Mouse (Mus musculus): ENCODE measurements at regions not wholly inside any gene's neighbourhood (a gene's known extent, or its start where the extent isn't known, plus 50 kb on each side); places are given as distances from the start of the nearest gene placed in this dataset.
A peak's percentile ranks its signal among the peaks of the same experiment; 100 is the strongest.

DNA sequence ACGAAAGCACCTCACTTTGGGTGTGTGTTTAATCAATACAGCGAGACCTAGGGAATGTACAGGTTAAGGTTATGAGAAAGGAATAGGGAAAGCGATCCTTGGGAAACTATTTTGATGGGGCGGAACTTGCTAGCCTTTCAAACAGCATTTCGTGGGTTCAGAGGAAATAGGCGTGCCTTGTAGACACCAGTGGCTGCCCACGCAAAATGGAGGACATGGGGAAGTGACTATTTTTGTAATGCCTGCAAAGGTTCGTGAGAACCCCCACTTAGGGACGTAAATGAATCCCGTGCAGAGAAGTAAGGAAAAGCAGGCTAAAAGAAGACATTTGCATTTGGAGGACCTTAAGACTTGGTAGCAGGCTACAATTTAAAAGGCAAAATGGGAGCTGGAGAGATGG lies 114.1 kb upstream of the Ppm1h start:
- no peak; the same call in 1 of the 2 replicates for ATAC-seq (ENCODE audit: low TSS enrichment)

DNA sequence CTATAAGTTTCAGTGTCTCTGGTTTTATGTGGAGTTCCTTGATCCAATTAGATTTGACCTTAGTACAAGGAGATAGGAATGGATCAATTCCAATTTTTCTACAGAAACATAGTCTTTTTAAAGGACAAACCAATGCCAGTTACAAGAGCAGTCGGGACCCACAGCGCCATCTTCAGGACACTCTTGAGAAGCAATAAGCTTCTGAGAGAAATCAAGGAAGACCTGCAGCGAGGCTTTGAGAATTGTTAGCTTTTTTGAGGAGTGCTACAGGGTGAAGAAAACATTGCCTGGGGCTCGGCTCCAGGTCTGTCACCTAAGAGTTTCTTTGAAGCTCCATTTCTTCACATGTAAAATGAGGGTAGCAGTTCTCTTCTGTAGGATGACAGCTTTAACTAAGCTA lies 112.0 kb upstream of the Ppm1h start:
- no peak for ATAC-seq (ENCODE audit: low TSS enrichment)

DNA sequence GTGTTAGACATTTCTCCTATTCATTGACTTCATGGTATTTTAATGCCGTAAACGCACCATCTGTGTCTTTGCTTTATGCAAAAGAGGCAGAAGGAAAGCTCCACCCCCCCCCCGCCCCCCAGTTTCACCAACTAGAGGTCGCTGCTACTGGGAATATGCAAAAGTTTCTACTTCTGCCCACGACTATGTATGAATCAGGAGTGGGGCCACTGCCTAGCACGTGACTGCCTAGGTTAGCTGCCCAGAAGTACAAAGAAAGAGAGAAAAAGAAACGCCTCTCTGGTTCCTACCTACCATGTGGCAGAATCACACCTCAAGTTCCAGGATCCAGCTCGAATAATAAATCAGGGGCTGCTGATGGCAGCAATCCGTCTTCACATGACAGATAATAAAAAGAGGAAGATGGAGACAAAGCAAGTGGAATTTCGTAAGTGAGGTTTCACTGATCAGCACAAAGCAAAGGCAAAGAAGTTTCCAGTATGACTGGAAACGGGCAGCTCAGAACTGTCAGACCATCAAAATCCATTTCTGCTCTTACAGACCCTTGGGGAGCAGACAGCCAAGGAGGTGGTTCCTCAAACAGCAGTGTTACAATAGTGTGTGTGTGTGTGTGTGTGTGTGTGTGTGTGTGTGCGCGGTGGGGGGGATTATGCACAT lies 108.9 kb upstream of the Ppm1h start:
- ATAC-seq (ENCODE audit: low TSS enrichment): peak; percentile 92

DNA sequence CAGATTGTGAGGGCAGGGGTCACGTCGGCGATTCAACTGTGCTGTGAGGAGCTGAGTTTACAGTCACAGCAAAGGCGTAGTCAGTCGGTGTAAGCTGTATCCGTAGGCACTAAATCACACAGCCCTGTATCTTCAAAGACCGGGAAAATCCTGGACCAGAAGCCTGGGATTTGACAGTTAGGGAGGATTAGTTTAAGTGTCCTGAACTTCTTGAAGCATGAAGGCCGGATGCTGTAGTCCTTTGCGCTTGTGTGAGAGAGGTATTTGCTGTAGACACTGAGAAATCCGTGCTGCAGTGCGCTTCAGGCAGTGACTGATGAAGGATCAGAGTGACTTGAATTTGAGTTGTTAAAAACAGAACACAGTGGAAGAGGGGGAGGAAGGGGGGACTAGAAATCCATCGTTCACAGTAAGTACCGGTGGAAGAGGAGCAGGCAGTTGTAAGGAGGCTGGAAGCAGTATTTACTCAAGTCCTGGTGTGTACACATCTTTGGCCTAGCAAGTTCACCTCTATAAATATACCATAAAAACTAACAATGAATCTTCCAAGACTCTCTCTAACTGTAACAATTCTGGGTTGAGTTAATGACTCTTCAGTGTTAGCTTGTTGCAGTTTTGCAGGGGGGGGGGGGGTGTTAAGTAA lies 107.5 kb upstream of the Ppm1h start:
- no peak for ATAC-seq (ENCODE audit: low TSS enrichment)

DNA sequence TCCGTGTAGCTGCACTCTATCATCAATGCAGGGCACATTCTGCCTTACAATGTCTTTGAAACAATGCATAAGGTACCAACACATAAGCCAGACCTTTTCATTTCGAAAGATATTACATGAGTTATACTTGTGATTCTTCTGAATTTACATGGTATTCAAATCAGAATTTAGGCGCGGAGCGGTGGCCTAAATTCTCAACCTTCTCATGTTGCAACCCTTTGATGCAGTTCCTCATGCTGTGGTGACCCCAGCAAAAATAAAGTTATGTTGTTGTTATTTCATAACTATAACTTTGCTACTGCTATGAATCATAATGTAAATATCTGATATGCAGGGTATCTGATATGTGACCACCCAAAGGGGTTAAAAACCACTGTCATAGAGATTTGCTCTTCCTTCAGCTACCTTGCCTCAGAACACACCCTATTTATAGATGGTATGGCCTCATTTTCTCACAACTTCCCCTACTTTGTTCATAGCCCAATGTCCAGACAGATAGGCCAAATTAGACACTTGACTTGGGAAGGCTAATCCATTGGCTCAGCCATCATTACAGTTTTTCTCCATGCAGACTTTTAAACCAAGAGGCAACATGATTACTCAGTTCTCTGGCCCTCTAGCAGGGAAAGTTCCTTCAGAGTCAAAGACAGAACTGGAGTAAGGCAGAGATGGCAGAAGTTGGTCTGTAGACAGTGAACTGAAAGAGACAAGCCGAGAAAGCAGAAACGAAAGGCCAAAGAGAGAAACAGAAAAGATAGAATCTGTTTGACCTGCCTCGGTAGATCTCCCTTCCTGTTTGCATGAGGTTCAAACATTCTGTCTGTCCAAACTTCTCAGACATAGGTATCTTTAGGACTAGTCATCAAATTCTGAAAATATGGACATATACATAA lies 102.1 kb upstream of the Ppm1h start:
- no peak for ATAC-seq (ENCODE audit: low TSS enrichment)

DNA sequence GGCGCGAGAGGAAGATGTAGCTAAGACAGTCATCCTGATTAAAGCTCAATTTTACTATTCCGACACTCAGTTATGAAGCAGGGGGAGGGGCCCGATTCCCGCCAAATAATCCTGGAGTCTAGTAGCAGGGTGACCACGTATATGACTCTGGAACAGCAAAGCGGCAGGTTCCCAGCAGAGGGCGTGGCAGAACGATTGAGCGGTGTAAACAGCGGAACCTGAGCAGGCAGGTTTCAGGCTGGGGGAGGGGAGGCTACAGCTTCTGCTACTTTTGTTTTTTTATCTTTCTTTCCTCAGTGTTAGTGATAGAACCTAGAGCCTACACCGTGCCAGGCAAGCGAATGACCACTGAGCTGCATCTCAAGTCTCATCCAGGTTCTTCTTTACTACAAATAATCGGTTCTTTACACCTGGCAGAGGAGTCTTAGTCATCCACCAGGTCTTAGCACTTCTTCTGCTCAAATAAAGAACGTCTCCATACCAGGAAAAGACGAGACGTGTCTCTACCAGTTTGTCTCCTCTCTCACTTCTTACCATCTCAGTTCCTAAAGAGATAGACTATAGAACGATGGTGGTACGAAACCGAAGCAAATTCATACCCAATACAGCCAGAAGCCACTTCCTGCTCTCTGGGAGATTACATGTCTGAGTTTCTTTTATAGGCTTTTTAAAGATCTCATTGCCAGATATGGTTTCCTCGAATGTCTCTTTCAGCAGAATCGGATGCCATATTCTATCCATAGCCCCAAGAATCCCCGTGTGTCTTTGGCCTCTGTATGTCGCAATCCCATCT lies 100.2 kb upstream of the Ppm1h start:
- no peak for ATAC-seq (ENCODE audit: low TSS enrichment)

DNA sequence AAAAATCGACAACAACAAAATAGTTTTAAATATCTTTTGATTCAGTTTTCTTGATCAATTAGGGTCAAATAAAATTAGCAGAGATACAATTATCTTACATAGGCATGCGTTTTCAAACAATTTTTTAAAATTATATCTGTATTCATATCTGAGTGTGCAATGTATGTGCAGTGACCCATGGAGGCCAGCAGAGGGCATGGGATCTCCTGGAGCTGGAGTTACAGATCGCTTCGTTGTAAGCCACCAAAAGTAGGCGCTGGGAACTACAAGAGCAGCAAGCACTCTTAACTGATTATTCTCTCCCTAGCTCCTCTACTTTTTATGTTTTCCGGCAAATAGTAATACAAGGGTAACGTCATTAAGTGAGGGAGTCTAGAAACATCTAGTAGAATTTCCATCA lies 97.5 kb upstream of the Ppm1h start:
- no peak for ATAC-seq (ENCODE audit: low TSS enrichment)

DNA sequence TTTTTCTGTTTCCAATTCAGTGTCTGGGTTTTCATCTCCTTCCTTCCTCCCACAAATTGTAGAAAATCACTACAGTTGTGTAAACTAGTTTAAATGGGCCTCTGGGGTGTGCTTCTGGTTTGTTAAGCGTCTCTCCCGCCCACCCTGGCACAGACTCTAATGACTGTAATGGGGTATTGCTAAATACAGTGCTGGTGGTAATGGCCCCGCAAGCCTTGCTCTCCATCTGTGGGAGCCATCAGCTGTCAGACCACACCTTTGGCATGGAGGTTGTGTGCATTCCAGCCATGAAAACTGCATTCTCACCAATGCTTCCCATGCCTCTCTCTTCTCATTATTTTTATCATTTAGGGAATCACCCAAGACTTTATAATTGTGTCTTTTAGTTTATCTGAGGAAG lies 91.0 kb upstream of the Ppm1h start:
- ATAC-seq (ENCODE audit: low TSS enrichment): no peak

DNA sequence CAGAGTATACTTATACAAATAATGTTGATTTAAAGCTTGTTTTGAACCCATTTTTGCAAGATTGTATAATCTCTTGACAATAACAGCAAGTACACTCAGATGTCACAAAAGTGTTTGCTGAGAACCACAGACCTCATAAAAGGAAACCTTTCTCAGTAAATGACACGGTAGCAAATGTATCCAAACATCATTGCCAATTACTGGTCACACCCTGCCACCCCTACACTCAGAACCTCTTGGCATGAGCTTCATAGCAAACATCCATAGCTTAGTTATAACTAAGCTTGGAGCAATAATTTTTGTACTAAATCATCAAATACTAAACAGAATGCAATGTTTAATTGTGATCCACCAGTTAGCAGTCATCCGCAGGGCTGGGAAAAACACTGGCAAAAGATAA lies 79.1 kb upstream of the Ppm1h start:
- no peak for ATAC-seq (ENCODE audit: low TSS enrichment)

DNA sequence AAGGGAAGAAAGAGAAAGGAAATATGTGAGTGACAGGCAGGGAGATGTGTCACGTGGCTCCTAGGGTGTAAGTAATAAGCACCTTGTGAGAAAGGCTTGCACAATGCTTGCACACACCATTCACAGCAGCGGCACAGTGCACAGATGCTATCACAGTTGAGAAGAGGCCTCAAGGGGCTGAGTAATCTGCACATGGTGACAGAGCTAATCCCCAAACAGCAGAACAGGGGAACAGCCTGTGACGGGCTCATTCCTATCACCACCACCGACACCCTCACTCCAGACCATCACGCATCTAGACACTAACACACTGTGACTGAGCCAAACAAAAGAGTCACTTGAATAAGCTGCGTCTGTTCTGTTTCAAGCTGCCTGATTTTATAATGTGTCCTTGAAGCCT lies 76.2 kb upstream of the Ppm1h start:
- ATAC-seq (ENCODE audit: low TSS enrichment): no peak

DNA sequence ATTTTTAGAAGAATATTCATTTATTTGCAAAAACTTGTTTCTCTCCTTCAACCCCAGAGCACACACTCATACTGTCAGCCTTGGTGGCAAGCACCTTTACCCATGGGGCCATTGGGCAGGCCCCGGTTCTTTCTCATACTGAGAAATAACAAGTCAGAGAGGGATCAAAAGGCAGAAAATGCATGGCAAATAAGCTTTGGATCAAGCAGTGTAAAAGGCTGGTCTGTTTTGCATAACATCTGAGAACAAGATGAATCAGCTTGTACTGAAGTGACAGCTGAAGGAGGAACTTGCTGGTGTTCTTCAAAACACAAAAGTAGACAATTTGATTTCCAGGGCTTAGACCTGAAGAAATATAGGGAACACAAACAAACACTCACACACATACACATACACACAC lies 74.6 kb upstream of the Ppm1h start:
- ATAC-seq (ENCODE audit: low TSS enrichment): no peak

DNA sequence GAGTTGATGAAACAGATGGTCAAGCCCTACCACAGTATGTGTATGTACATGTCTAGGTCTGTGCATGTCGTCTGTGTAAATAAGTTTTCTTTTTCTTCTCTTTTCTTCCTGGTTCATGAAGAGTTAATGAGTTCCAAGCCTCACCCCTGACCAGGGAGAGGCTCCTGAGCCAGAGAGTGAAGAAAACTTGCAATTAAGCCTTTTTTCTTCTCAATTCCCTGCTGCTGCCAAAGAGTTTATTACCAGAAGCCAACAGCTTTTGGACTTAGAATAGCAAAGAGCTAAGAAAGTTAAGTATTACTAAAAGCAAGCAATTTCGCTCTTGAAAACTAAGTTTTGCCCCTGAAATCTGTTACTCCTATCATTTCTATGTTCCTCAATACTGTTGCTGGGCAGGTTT lies 65.3 kb upstream of the Ppm1h start:
- no peak for ATAC-seq (ENCODE audit: low TSS enrichment)

DNA sequence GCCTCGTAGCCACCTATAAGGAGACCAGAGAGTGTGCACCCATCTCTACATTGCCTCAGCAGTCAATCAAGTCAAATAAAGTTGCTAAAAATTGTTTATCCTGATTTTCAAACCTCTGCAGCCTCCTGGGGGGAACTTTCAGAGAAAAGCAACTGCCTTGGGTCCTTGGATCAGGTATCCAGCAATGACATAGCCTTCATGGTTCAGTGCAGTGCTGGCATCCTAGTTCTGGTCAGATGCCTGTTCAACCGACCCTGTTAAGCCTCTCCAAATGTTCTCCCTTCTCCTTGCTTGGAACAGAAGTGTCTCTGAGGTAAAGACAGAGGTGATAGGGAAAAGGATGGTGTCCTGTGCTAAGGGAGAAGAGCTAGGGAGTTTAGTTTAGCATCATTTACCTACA lies 64.7 kb upstream of the Ppm1h start:
- ATAC-seq (ENCODE audit: low TSS enrichment): no peak

DNA sequence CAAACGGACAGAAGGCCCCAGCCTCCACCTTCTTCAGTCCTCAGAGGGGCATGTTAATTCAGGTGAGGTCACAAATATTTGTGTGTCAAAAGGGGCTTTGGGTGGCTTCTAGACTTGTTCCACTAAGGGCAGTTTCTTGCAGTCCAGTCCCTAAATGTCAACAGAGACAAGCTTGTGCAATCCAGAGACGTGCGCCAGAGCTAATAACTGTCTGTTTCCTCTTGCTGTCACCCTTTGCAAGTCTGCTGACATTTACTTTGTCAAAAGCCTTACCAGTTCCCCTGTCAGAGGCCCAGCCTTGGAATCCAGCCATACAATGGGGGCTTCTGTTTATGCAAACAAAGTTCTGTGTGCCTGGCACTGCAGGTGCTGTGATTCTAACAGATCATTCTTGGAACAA lies 63.8 kb upstream of the Ppm1h start:
- ATAC-seq (ENCODE audit: low TSS enrichment): no peak

DNA sequence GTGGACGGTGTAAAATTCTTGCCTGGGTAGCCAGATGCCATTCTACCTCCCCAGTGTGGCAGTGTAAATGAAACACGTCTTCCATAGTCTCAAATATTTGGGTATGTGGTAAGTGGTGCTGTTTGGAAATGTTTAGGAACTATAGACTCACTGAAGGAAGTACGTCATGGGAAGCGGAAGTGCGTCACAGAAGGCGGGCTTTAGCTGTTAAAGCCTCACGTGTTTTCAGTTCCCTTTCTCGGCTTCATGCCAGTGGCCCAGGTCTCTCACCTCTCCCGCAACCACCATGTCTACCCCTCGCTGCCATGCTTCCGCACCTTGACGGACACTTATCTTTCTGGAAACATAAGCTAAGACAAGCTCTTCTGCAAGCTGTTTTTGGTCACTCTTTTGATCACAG lies 62.9 kb upstream of the Ppm1h start:
- no peak for ATAC-seq (ENCODE audit: low TSS enrichment)

DNA sequence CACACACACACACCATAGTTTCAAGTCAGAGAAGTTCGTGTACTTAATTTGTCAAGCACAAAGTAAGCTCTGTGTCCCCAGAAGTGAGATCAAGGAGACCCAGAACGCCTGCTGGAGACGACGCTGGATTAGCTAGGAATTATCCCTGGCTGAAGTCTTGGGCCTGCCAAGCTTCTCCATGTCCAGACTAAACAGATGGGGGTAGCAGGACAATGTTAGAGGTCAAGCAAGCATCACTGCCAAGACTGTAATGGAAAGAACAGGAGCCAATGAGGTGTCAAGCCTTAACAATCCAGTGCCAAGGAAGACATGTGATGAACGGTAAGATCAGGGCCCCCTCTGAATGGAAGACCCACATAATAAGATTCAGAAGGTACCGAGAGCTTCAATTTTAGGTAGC lies 62.2 kb upstream of the Ppm1h start:
- no peak for ATAC-seq (ENCODE audit: low TSS enrichment)

DNA sequence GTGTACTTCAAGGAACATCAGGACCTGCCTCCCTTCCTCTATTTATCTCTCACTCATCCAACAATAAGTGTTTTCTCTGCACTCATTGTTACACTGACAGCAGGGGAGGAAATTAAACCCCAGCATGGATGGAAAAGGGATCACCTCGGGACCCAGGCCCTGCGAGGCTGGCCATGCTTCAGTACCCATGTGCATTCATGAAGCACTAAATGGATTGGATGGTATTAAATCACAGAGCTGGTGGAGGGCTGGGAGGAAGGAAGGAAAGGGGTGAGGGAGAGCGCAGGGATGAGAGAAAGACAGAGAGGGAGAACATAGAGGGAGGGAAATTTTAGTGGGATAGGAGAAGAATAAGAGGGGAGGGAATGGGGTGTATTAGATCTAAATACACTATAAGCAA lies 59.7 kb upstream of the Ppm1h start:
- ATAC-seq (ENCODE audit: low TSS enrichment): no peak

DNA sequence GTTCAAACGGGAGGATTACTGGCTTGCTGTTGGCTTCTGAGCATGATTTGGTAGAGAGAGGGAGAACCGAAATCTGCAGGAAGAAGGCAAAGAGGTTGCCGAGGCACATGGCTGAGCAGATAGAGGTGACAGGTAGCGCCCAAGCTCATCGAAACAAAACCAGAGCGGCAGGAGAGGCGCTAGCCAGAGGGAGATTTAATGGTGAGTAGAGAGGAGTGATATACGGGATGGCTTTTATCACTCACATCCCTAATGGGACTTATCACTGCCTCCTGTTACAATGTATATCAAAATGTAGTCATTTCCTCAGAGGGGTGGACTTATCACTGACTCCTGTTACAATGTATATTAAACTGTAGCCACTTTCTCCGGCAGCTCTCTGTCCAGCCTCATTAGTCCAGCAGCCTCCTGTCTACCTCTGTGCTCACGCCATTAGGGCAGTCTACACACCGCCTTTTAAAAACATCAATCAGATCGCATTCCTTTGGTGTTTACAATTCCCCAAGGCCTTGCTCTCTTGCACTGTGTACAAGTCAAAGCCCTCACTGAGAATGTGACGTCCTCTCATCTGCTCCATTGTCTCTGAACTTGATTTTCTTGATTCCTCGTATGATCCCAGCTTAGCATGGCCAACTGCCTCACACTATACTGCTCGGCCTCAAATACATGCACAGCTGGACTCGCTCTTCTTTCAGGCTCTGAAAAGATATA lies 59.0 kb upstream of the Ppm1h start:
- no peak for ATAC-seq (ENCODE audit: low TSS enrichment)

Measured in frontal cortex, adult (tissue).